Mouse (Mus musculus) lung, postnatal 10 days (tissue): ENCODE data around the gene Braf.
"Not testable (repeated sequence)": the region's sequence is repeated elsewhere in the genome, so short reads cannot be mapped to it uniquely, and the experiment has no call there.

Experiments used
- DNase-seq: peaks from one replicate; pipeline ENCODE4 v3.0.0; 2021

Braf gene

GRCm38 (mm10) chr6:39724866-39725711 is at the start of gene Braf:
Braf (minus strand) TSS chr6:39725463.
- DNase-seq: peak; percentile 90

GRCm38 (mm10) chr6:39775029-39775428 is 49.8 kb upstream of the Braf start:
- DNase-seq: no peak

- DNase-seq: no peak
Measured at GRCm38 (mm10) chr6:39757229-39757628, 32.0 kb upstream of the Braf start.

GRCm38 (mm10) chr6:39749881-39750280 is 24.6 kb upstream of the Braf start:
- no peak for DNase-seq

DNA sequence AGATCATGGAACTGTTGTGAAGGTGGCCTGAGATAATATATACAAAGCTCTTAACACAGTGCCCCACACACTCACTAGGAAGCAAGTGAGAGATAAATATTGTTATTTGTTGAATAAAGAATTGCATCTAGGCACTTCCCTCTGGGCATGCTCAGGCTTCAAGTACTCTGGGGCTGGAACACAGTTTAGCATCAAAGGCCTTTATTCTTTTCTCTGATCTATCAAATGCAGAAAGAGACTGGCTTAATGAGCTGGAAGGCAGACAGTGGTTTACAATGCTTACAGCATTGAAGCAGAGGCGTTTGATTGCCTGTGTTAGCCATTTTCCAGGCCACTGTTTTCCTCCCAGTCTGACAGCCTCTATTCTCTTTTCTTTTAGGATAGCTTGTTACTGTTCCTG is 21.8 kb upstream of the Braf start:
- DNase-seq: no peak

DNA sequence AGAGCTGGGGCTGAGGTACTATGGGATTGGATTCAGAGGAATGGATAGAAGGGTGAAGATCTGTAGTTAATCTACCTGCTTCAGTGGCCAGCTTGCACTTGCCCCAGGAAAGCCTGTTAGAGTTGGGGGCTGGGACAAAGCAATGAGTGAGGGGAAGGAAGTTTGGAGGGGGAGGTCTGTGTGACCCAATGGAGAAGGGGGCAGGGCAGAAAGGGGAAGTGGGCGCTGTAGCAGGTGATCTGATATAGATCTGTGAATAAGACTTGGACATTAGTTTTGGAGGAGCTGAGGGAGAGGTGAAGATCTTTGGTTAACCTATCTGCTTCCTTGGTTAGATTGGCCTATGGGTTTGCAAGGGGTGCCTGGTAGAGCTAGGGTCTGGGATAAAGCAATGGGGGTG is 20.2 kb upstream of the Braf start:
- DNase-seq: no peak

DNA sequence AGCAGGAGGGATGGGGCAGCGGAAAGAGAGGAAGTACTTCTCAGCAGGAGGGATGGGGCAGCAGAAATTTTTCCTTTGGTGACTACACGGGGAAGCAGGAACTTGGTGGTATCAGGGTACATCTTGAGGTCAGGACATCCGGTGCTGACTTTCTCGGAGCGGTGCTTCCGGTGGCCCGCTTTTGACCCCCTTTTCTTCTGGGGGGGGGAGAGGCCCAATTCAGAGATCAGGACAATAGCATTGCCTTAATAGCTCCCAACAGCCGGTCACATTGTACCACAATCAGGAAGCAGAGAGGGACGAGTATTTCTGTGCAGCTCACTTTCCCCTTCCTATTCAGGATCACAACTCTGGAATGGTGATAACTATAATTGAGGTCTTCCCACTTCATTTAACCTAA is 14.4 kb upstream of the Braf start:
- not testable (repeated sequence) for DNase-seq

- DNase-seq: no peak
Measured at GRCm38 (mm10) chr6:39728095-39728494, 2.8 kb upstream of the Braf start.

DNA sequence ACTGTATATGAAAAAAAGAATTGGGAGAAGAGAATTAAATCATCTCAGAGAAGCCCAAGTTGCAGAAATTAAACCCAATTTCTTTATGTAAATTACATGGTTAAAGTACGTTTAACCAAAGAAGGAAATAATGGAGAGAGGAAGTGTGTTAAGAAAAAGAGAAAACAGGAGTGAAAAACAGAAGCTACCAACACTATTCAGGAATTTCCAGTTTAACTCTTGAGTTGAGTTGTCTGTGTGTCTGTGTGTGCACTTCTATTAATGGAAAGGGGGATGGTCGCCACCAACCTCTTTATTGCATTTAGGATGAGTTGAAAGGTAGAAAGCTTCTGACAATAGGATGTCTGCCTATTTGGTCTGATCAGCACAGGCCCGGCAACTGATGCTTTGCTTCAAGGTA is 886 bp upstream of the Braf start:
- DNase-seq: no peak

DNA sequence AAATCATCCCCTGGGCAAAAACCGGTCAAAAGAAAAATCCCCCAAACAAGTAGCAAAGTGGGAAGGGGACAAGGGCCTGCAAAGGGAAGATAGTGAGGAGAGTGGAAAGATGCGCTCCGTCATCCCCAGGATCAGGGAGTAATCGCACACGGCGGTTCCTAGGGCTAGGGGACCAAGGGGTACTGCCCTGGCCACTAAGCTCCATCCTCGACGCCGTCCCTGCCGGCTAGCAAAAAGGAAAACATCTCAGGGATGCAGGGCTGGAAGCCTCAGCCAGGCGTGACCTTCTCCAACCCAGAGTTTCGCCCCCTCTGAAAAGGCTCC is 759 bp downstream of the Braf start:
- no peak for DNase-seq

GRCm38 (mm10) chr6:39724071-39724470 is 1.2 kb downstream of the Braf start:
- no peak for DNase-seq

DNA sequence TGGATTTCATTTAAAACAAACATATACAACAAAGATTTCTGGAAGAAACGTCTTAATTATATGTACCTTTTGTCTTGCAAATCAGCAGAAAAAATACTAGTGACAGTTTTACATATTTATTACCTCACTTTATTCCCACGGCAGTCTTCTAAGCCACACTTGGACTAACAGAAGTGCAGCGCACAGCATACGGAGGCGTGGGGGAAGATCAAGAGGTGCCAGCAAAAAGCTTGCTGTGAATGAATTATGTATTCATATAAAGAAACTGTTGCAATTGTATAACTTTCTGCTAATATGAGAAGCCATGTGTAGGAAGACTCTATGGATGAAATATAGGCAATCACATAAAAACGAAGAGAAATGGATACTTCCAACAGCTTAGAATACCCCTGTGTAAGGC is 6.7 kb downstream of the Braf start:
- no peak for DNase-seq

DNA sequence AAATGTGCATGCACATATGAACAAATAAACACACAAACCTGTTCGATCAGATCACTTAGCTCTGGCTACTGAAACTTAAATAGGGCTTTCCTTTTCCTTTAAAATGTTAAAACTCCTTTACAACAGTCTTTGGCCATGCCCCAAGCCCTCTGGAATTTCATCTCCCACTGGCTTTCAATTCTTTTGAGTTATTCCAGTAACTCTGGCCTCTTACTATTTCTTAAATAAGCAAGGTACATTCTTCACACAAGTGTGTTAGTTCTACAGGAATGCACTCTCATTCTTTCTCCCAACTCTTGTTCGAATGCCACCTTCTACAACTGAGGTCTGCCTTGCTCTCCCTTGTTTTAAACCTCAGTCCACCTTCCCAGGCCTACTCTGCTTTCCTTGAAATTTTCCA is 8.2 kb downstream of the Braf start:
- peak; percentile 14 for DNase-seq

- DNase-seq: no peak
Measured at GRCm38 (mm10) chr6:39714341-39714740, 10.9 kb downstream of the Braf start.

GRCm38 (mm10) chr6:39713399-39713798 is 11.9 kb downstream of the Braf start:
- no peak for DNase-seq

GRCm38 (mm10) chr6:39705625-39706024 is 19.6 kb downstream of the Braf start:
- no peak for DNase-seq

DNA sequence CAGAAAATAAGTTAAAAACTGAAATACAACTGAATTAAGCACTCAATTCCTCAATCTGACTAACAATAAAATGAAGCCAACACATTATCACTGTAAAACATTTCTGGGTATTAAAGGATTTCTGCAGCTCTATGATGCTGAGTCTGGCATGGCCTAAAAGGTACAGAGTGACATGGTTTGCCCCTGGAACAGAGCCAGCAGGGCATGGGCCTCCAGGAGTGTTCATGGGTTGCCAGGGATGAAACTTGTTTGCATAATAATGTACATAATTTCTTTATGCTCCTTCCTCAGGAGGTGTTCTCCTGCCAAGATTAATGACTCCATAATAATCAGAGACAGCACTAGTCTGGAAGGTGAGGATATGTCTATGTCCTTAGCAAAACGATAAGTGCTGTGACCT is 32.1 kb downstream of the Braf start:
- no peak for DNase-seq

GRCm38 (mm10) chr6:39686839-39687238 is 38.4 kb downstream of the Braf start:
- not testable (repeated sequence) for DNase-seq

GRCm38 (mm10) chr6:39681795-39682194 is 43.5 kb downstream of the Braf start:
- no peak for DNase-seq

DNA sequence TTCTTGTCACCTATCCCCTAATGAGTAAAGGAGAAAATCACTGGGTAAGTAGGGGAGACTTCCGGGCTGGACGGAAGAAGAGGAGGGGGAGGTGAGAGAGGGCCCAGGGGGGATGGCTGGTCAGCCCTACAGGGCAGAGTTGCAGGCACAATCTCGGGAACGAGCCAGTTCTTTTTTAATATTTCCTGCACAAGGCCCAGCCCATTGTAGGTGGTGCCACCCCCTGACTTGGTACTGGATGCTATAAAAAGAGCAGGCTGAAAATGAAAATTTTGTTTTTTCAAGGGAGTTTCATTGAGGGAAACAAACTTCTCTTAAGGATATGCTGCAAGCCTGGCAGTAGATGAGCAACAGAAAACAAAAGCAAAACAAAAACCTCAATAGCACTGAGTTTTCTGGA is 44.7 kb downstream of the Braf start:
- DNase-seq: no peak

- DNase-seq: no peak
Measured at GRCm38 (mm10) chr6:39678241-39678640, 47.0 kb downstream of the Braf start.

- DNase-seq: no peak
Measured at GRCm38 (mm10) chr6:39675081-39675480, 50.2 kb downstream of the Braf start.

GRCm38 (mm10) chr6:39611296-39611695 is 114.0 kb downstream of the Braf start:
- DNase-seq: no peak

- no peak for DNase-seq
Measured at GRCm38 (mm10) chr6:39610207-39610606, 115.1 kb downstream of the Braf start.

GRCm38 (mm10) chr6:39607365-39607764 is 117.9 kb downstream of the Braf start:
- no peak for DNase-seq
